Mouse (Mus musculus): ENCODE results near the gene Rab11fip4.

The Rab11fip4 gene

GRCm38 (mm10) chr11:79713184-79713583, 122.2 kb downstream of the Rab11fip4 start:
- DNase-seq (ENCODE audit: low read depth, low spot score), result no peak

GRCm38 (mm10) chr11:79713678-79714077, 122.7 kb downstream of the Rab11fip4 start:
- DNase-seq (ENCODE audit: low read depth, low spot score), result no peak

- no peak for DNase-seq (ENCODE audit: low read depth, low spot score)
These were observed 123.2 kb downstream of the Rab11fip4 start for GRCm38 (mm10) chr11:79714082-79714742.

- DNase-seq (ENCODE audit: low read depth, low spot score), result no peak
These were observed 123.7 kb downstream of the Rab11fip4 start for GRCm38 (mm10) chr11:79714743-79715110.

GRCm38 (mm10) chr11:79715316-79715715, 124.3 kb downstream of the Rab11fip4 start:
- no peak for DNase-seq (ENCODE audit: low read depth, low spot score)

GRCm38 (mm10) chr11:79715733-79716452, 124.9 kb downstream of the Rab11fip4 start:
- DNase-seq (ENCODE audit: low read depth, low spot score), result no peak

GRCm38 (mm10) chr11:79716453-79716749, 125.4 kb downstream of the Rab11fip4 start:
- DNase-seq (ENCODE audit: low read depth, low spot score), result no peak

- DNase-seq (ENCODE audit: low read depth, low spot score), result no peak
These were observed 126.3 kb downstream of the Rab11fip4 start for GRCm38 (mm10) chr11:79717271-79717670.

GRCm38 (mm10) chr11:79717801-79718200, 126.8 kb downstream of the Rab11fip4 start:
- no peak for DNase-seq (ENCODE audit: low read depth, low spot score)

GRCm38 (mm10) chr11:79718202-79718601, 127.2 kb downstream of the Rab11fip4 start:
- DNase-seq (ENCODE audit: low read depth, low spot score), result no peak

- no peak for DNase-seq (ENCODE audit: low read depth, low spot score)
These were observed 127.9 kb downstream of the Rab11fip4 start for GRCm38 (mm10) chr11:79718829-79719346.

GRCm38 (mm10) chr11:79720737-79721136, 129.7 kb downstream of the Rab11fip4 start:
- DNase-seq (ENCODE audit: low read depth, low spot score), result no peak

GRCm38 (mm10) chr11:79722811-79723210, 131.8 kb downstream of the Rab11fip4 start:
- no peak for DNase-seq (ENCODE audit: low read depth, low spot score)

GRCm38 (mm10) chr11:79725005-79725404, 134.0 kb downstream of the Rab11fip4 start:
- DNase-seq (ENCODE audit: low read depth, low spot score), result no peak

GRCm38 (mm10) chr11:79729231-79730047, 138.4 kb downstream of the Rab11fip4 start:
- DNase-seq (ENCODE audit: low read depth, low spot score), result no peak

- no peak for DNase-seq (ENCODE audit: low read depth, low spot score)
These were observed 139.4 kb downstream of the Rab11fip4 start for GRCm38 (mm10) chr11:79730462-79730861.

GRCm38 (mm10) chr11:79731476-79731875, 140.5 kb downstream of the Rab11fip4 start:
- no peak for DNase-seq (ENCODE audit: low read depth, low spot score)

- DNase-seq (ENCODE audit: low read depth, low spot score), result no peak
These were observed 142.0 kb downstream of the Rab11fip4 start for GRCm38 (mm10) chr11:79733013-79733412.

GRCm38 (mm10) chr11:79736232-79737006, 145.4 kb downstream of the Rab11fip4 start:
- no peak for DNase-seq (ENCODE audit: low read depth, low spot score)

GRCm38 (mm10) chr11:79737126-79737697, 146.2 kb downstream of the Rab11fip4 start:
- DNase-seq (ENCODE audit: low read depth, low spot score), result no peak

- DNase-seq (ENCODE audit: low read depth, low spot score), result no peak
These were observed 147.0 kb downstream of the Rab11fip4 start for GRCm38 (mm10) chr11:79737865-79738502.

Data from CD4-positive, CD25-positive, alpha-beta regulatory T cell, adult 2 months (primary cell).